8 mouse cellular contexts compared by ENCODE assay signal in the genomic region with DNA sequence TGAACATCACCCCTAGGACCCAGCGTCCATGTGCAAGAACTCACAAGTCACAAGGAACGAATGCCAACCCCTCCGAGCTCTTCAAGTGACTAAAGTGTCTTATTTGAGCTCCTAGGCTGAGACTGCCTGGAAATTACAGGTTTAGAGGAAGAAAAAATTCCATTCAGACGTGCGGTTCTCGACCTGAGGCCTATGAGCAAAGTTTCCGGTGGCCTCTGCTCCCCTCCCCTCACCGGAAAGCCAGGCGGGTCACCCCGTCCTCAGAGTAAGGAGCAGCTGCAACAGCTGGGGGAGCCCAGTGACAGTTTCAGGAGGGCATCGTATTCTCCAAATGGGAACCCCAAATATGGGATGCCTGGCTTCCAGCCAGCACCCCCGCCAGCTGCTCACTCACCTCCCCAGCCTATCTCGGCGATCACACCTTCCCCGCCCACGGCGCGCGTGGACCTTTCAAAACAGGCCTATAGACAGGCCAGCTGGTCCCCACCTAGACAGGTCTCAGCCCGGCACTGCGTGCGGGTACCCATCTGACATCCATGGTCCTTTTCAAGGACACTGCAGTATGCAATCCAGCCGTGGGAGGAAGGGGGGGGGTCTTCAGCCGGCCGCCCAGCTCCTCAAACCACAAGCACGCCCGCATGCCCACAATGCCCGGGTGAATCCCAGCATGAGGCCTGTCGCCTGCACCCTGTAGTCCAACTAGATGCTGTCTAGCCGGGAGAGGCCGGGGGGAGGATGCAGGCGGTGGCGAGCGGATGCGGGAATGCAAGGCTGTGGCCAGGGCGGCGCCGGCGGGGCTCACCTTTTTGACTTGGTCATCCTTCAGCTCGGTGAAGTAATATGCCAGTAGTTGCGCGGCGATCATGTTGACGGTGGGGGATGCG. TPM values are rescaled to one million over a fixed set of nuclear protein-coding genes. Genes with fewer than 3 reads are reported as not detected.
DNase-seq lines count a peak whose midpoint lies in the region; ATAC-seq lines count a peak whose summit lies in the region.

No protein-coding gene starts in this region.

- H3K4me3 ChIP-seq in brown adipose tissue, adult 24 weeks (ENCODE audit: insufficient read depth, low read depth, low read length) = peak overlapping the region; percentile 70
- peak overlapping the region; percentile 78 for H3K4me3 ChIP-seq in forebrain, embryonic 16.5 days (replicated peaks; ENCODE audit: low read length)

- H3K27me3 ChIP-seq in forebrain, embryonic 16.5 days (replicated peaks; ENCODE audit: control insufficient read depth, insufficient read depth, low read length) = no peaks in the 10 kb centered on the region

- H3K36me3 ChIP-seq in forebrain, embryonic 16.5 days (ENCODE audit: control insufficient read depth, insufficient read depth) = no peaks in the 10 kb centered on the region

- peak overlapping the region; percentile 82 for H3K27ac ChIP-seq in brown adipose tissue, adult 24 weeks (replicated peaks; ENCODE audit: low read depth, low read length)
- peak overlapping the region; percentile 85 for H3K27ac ChIP-seq in forebrain, embryonic 16.5 days (ENCODE audit: low read length)

- ATAC-seq in forebrain, embryonic 16.5 days = peak; percentile 36
- peak; percentile 24 to 44; a peak in 3 of 4 replicates for ATAC-seq in hematopoietic stem cell, adult 5-6 weeks (replicated peaks in 1 of 2; ENCODE audit: insufficient read depth in 1 of 2, low FRiP score in 2 of 2, low TSS enrichment in 1 of 2, low read depth in 1 of 2, poor library complexity in 2 of 2, severe bottlenecking in 2 of 2)

- 4% methylated on average over 45 of the region's 45 CpGs for WGBS in forebrain, embryonic 16.5 days

- H3K9ac ChIP-seq in forebrain, embryonic 16.5 days (replicated peaks; ENCODE audit: low read depth, low read length) = peak overlapping the region; percentile 80

- peaks cover 22% of the 10 kb centered on the region for H3K4me1 ChIP-seq in brown adipose tissue, adult 24 weeks (ENCODE audit: control insufficient read depth, insufficient read depth, insufficient read length, low read length)
- peaks cover 30% of the 10 kb centered on the region for H3K4me1 ChIP-seq in forebrain, embryonic 16.5 days (replicated peaks; ENCODE audit: control insufficient read depth, insufficient read depth, low read length)

- peak overlapping the region; percentile 86 for H3K4me2 ChIP-seq in forebrain, embryonic 16.5 days (ENCODE audit: low read length)

- DNase-seq in adrenal gland, adult 8-10 months = peak; percentile 37
- DNase-seq in adrenal gland, adult 18-20 months (ENCODE audit: low spot score in 2 of 2) = no peak
- DNase-seq in left cerebral cortex, adult 9 months (ENCODE audit: low spot score in 2 of 2) = peak; percentile 46 to 71
- DNase-seq in lung, postnatal 4 days = peak; percentile 43 to 51
- peak; percentile 38 to 53 for DNase-seq in spleen, adult 18-20 months

- no peaks in the 10 kb centered on the region for H3K9me3 ChIP-seq in forebrain, embryonic 16.5 days (ENCODE audit: control insufficient read depth, low read length)

RNA-seq across cellular contexts. Expression of gene Hk1, which starts 40.3 kb away (rescaled TPM):
- 10 to 100 TPM; 32.4 to 53.5 (median 42.9) TPM for total RNA-seq in adrenal gland, adult 8-10 months (2022)
- 10 to 100 TPM; 26.2 to 30.2 TPM for total RNA-seq in adrenal gland, adult 18-20 months (2021)
- polyA plus RNA-seq in brown adipose tissue, adult 24 weeks (2012; ENCODE audit: insufficient read depth, insufficient read length, missing spikeins) = 19.8 and 27.2 TPM in 2 replicates
- 105 and 107 TPM in 2 replicates for polyA plus RNA-seq in forebrain, embryonic 16.5 days (2015; fragmentation: Nextera tagmentation; extraction: Ambion mirVana)
- total RNA-seq in hematopoietic stem cell, adult 5-6 weeks (2017) = 99.6 and 155 TPM in 2 replicates

Comparison
In these comparisons a context has a peak if more than half of its experiments do, and no peak if none do; other contexts are left out.
1. DNase-seq: peak in adrenal gland, adult 8-10 months (single experiment), left cerebral cortex, adult 9 months (2 of 2), lung, postnatal 4 days (2 of 2) and spleen, adult 18-20 months (2 of 2); none in adrenal gland, adult 18-20 months (0 of 2).